In the genomic region with DNA sequence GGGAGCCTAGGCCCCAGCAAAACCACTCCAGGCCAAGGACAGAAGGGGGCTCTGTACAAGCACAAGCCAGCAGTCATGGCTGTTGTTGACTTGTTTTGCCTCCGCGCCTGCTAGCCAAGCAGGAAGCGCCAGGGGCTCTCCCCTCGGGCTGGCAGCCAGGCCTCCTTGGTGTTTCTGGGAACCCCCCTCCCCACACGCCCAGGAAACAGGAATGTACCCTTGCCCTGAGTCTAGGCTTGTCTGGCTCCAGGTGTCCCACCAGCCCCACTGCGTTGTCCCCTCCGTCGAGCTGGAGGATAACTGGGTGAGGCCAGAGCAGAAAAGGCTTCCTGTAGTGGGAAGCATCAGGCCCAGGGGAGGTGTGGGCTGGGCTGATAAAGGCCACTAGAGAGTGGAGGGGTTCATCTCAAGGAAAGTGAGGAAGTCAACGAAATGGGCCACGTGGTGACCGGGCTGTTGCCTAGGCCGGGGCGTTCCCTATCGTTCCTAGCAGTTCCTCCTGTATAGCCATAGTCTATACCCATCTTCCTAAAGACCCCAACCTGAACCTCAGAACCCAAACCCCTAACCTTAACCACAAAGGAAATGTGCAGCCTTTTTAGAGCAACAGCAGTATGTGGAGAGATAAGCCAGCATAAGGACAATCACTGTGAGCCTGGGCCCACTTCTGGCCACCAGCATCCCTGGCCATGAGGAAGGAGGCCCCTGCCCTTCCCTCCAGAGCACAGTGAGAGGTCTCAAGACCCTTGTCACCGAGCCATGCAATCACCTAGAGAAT, we compare ENCODE assay signal across 13 mouse cellular contexts. TPM values are rescaled to one million over a fixed set of nuclear protein-coding genes. Genes with fewer than 3 reads are reported as not detected.
A peak's percentile ranks its signal among the peaks of the same experiment; 100 is the strongest.
DNase-seq lines count a peak whose midpoint lies in the region; ATAC-seq and TF ChIP-seq lines count a peak whose summit lies in the region.
"Had no signal": no experiment of that assay in that cellular context is flagged by ENCODE, and none has a peak within 500 bp of the region (broad histone marks: within the 10 kb centered on the region; RNA-seq: fewer than 3 reads in every experiment).

No protein-coding gene starts in this region.

- H3K4me1 ChIP-seq in hindbrain, embryonic 13.5 days (replicated peaks), result 0 out of 2 replicates have a peak, but pooled peaks cover 11% of the 10 kb centered on the region
- H3K4me1 ChIP-seq in hindbrain, embryonic 11.5 days (replicated peaks; ENCODE audit: control insufficient read depth, insufficient read depth, low read length), result no peaks in the 10 kb centered on the region
- peaks cover 23 to 36% of the 10 kb centered on the region in 2 experiments for H3K4me1 ChIP-seq in MEL (ENCODE audit: control insufficient read depth in 1 of 2, insufficient read depth in 2 of 2, low read length in 2 of 2)
- H3K4me1 ChIP-seq: neural tube, embryonic 12.5 days had no signal

- peaks cover 13% of the 10 kb centered on the region; the same call in 1 of the 2 replicates for H3K27me3 ChIP-seq in hindbrain, embryonic 13.5 days
- H3K27me3 ChIP-seq in hindbrain, embryonic 11.5 days (ENCODE audit: control insufficient read depth, insufficient read depth, low read length), result no peaks in the 10 kb centered on the region
- no peaks in the 10 kb centered on the region for H3K27me3 ChIP-seq in MEL (ENCODE audit: control insufficient read depth in 1 of 2, insufficient read depth in 2 of 2, low read length in 2 of 2)
- H3K27me3 ChIP-seq: neural tube, embryonic 12.5 days had no signal

- H3K27ac ChIP-seq in hindbrain, embryonic 13.5 days, result no peak overlapping the region
- H3K27ac ChIP-seq in hindbrain, embryonic 11.5 days (ENCODE audit: low read depth, low read length), result no peak overlapping the region
- H3K27ac ChIP-seq in MEL (ENCODE audit: control insufficient read depth, low read depth, low read length), result peak overlapping the region; percentile 89
- H3K27ac ChIP-seq: midbrain, embryonic 13.5 days; neural tube, embryonic 12.5 days had no signal

- peak; percentile 91 to 93 for TF ChIP-seq EP300 in MEL (IDR thresholded peaks at IDR 0.05; ENCODE audit: low read depth in 1 of 2, low read length in 2 of 2)

- TF ChIP-seq POLR2A in MEL (IDR thresholded peaks at IDR 0.05; ENCODE audit: control insufficient read depth in 1 of 2, insufficient read depth in 1 of 2, low read depth in 1 of 2, low read length in 2 of 2, poor library complexity in 1 of 2), result peak; percentile 23 to 82; a peak in 1 of 4 replicates

- no peak for TF ChIP-seq CTCF in MEL (IDR thresholded peaks at IDR 0.05 in 2 of 3, conservative IDR thresholded peaks at IDR 0.05 in 1 of 3; ENCODE audit: control insufficient read depth in 1 of 3, insufficient read depth in 1 of 3, low read depth in 2 of 3, low read length in 3 of 3, poor library complexity in 1 of 3, severe bottlenecking in 1 of 3)

- no peak for ATAC-seq in hindbrain, embryonic 13.5 days (ENCODE audit: low FRiP score)
- no peak for ATAC-seq in hindbrain, embryonic 11.5 days (ENCODE audit: low FRiP score)
- ATAC-seq in inflammation-experienced regulatory T-cells, adult 6 months, result peak; percentile 74
- ATAC-seq in megakaryocyte progenitor cell, adult 5-6 weeks (replicated peaks; ENCODE audit: poor library complexity), result peak; percentile 91
- ATAC-seq: midbrain, embryonic 13.5 days had no signal

- H3K4me3 ChIP-seq in hindbrain, embryonic 13.5 days, result no peak overlapping the region
- no peak overlapping the region for H3K4me3 ChIP-seq in hindbrain, embryonic 11.5 days (ENCODE audit: low read depth, low read length)
- peak overlapping the region; percentile 15 to 28 for H3K4me3 ChIP-seq in MEL (ENCODE audit: control insufficient read depth in 1 of 2, insufficient read depth in 1 of 2, low read depth in 2 of 2, low read length in 2 of 2)
- H3K4me3 ChIP-seq: midbrain, embryonic 13.5 days; neural tube, embryonic 12.5 days had no signal

- no peak for DNase-seq in hindbrain, embryonic 11.5 days (ENCODE audit: low spot score)
- peak; percentile 99 for DNase-seq in MEL (ENCODE audit: low read depth, low spot score)
- no peak for DNase-seq in kidney, postnatal 25 days
- DNase-seq in testis, postnatal 14 days (ENCODE audit: low spot score), result no peak
- DNase-seq in adrenal gland, postnatal 25 days, result no peak
- DNase-seq: heart, postnatal 36 days; right cerebral cortex, adult 18-20 months; thymus, postnatal 4 days had no signal

- H3K4me2 ChIP-seq in hindbrain, embryonic 13.5 days, result no peak overlapping the region
- H3K4me2 ChIP-seq in hindbrain, embryonic 11.5 days (replicated peaks; ENCODE audit: low read depth, low read length), result no peak overlapping the region
- H3K4me2 ChIP-seq: midbrain, embryonic 13.5 days; neural tube, embryonic 12.5 days had no signal

- H3K9me3 ChIP-seq in hindbrain, embryonic 13.5 days, result no peaks in the 10 kb centered on the region
- no peaks in the 10 kb centered on the region for H3K9me3 ChIP-seq in hindbrain, embryonic 11.5 days (ENCODE audit: control insufficient read depth, low read length)
- H3K9me3 ChIP-seq in MEL (replicated peaks; ENCODE audit: insufficient read depth, low read length), result no peaks in the 10 kb centered on the region
- H3K9me3 ChIP-seq: midbrain, embryonic 13.5 days; neural tube, embryonic 12.5 days had no signal

- no peaks in the 10 kb centered on the region for H3K36me3 ChIP-seq in hindbrain, embryonic 13.5 days
- no peaks in the 10 kb centered on the region for H3K36me3 ChIP-seq in hindbrain, embryonic 11.5 days (ENCODE audit: control insufficient read depth, insufficient read depth, low read length)
- H3K36me3 ChIP-seq in MEL (ENCODE audit: control insufficient read depth in 1 of 2, insufficient read depth in 2 of 2, low read length in 2 of 2), result peaks cover 0 to 25% of the 10 kb centered on the region in 2 experiments; a peak in 2 of 4 replicates
- H3K36me3 ChIP-seq: midbrain, embryonic 13.5 days; neural tube, embryonic 12.5 days had no signal

- H3K9ac ChIP-seq in hindbrain, embryonic 13.5 days, result 0 out of 2 replicates have a peak overlapping the region, but pooled peaks have one; percentile 11
- no peak overlapping the region for H3K9ac ChIP-seq in hindbrain, embryonic 11.5 days (ENCODE audit: low read depth, low read length)
- H3K9ac ChIP-seq in MEL (ENCODE audit: control insufficient read depth, low read depth, low read length, poor library complexity, severe bottlenecking), result peak overlapping the region; percentile 64
- H3K9ac ChIP-seq: midbrain, embryonic 13.5 days; neural tube, embryonic 12.5 days had no signal

- WGBS in hindbrain, embryonic 13.5 days, result 80% methylated on average over 15 of the region's 15 CpGs
- WGBS in hindbrain, embryonic 11.5 days, result 83% methylated on average over 15 of the region's 15 CpGs

- H3K79me2 ChIP-seq in MEL (ENCODE audit: control insufficient read depth, insufficient read depth, low read length, poor library complexity), result no peaks in the 10 kb centered on the region

- TF ChIP-seq RAD21 in MEL (IDR thresholded peaks at IDR 0.05; ENCODE audit: low read depth, low read length), result no peak

RNA-seq across cellular contexts. Expression of a gene that starts 23.6 kb away (rescaled TPM):
- polyA plus RNA-seq in hindbrain, embryonic 13.5 days (2015; fragmentation: Nextera tagmentation; extraction: Ambion mirVana), result 28.2 and 28.7 TPM in 2 replicates
- polyA plus RNA-seq in hindbrain, embryonic 11.5 days (2014; fragmentation: Nextera tagmentation; extraction: Ambion mirVana), result 37.2 and 39.0 TPM in 2 replicates
- 33.3 and 40.2 TPM in 2 replicates for total RNA-seq in MEL (2012; rRNA removed)
- polyA plus RNA-seq in MEL (2012; ENCODE audit: insufficient read depth in 1 of 2, insufficient read length in 2 of 2, low read depth in 1 of 2, low replicate concordance in 2 of 2, missing spikeins in 1 of 2), result 10 to 100 TPM in 1 of 2 experiments, not detected in 1; 51.3 TPM
- 10 to 100 TPM; 26.3 to 33.7 (median 32.2) TPM for polyA plus RNA-seq in inflammation-experienced regulatory T-cells, adult 6 months (2017; shearing (Covaris generic))
- 15.9 and 17.5 TPM in 2 replicates for total RNA-seq in megakaryocyte progenitor cell, adult 5-6 weeks (2015)
- 17.8 and 23.7 TPM in 2 replicates for total RNA-seq in megakaryocyte progenitor cell, adult 5-6 weeks (2017)
- 27.7 and 29.5 TPM in 2 replicates for total RNA-seq in adrenal gland, postnatal 25 days (2021)

RNA-seq across cellular contexts. Expression of a gene that starts 23.9 kb away (rescaled TPM):
- 48.8 and 57.0 TPM in 2 replicates for polyA plus RNA-seq in hindbrain, embryonic 13.5 days (2015; fragmentation: Nextera tagmentation; extraction: Ambion mirVana)
- polyA plus RNA-seq in hindbrain, embryonic 11.5 days (2014; fragmentation: Nextera tagmentation; extraction: Ambion mirVana), result 232 and 255 TPM in 2 replicates
- total RNA-seq in MEL (2012; rRNA removed), result 149 and 151 TPM in 2 replicates
- polyA plus RNA-seq in MEL (2012; ENCODE audit: insufficient read depth in 1 of 2, insufficient read length in 2 of 2, low read depth in 1 of 2, low replicate concordance in 2 of 2, missing spikeins in 1 of 2), result 100 to 1,000 TPM; 165 to 609 TPM
- polyA plus RNA-seq in inflammation-experienced regulatory T-cells, adult 6 months (2017; shearing (Covaris generic)), result 100 to 1,000 TPM in 1 of 3 experiments, 10 to 100 TPM in 2; 19.1 to 147 (median 22.1) TPM
- 180 and 190 TPM in 2 replicates for total RNA-seq in megakaryocyte progenitor cell, adult 5-6 weeks (2015)
- 184 and 199 TPM in 2 replicates for total RNA-seq in megakaryocyte progenitor cell, adult 5-6 weeks (2017)
- 14.2 and 14.4 TPM in 2 replicates for total RNA-seq in adrenal gland, postnatal 25 days (2021)

RNA-seq across cellular contexts. Expression of a gene that starts 29.4 kb away (rescaled TPM):
- polyA plus RNA-seq in hindbrain, embryonic 13.5 days (2015; fragmentation: Nextera tagmentation; extraction: Ambion mirVana), result 126 and 130 TPM in 2 replicates
- 257 and 262 TPM in 2 replicates for polyA plus RNA-seq in hindbrain, embryonic 11.5 days (2014; fragmentation: Nextera tagmentation; extraction: Ambion mirVana)
- 250 and 255 TPM in 2 replicates for total RNA-seq in MEL (2012; rRNA removed)
- 100 to 1,000 TPM; 233 to 731 TPM for polyA plus RNA-seq in MEL (2012; ENCODE audit: insufficient read depth in 1 of 2, insufficient read length in 2 of 2, low read depth in 1 of 2, low replicate concordance in 2 of 2, missing spikeins in 1 of 2)
- 100 to 1,000 TPM; 121 to 329 (median 129) TPM for polyA plus RNA-seq in inflammation-experienced regulatory T-cells, adult 6 months (2017; shearing (Covaris generic))
- 206 and 223 TPM in 2 replicates for total RNA-seq in megakaryocyte progenitor cell, adult 5-6 weeks (2015)
- 253 and 266 TPM in 2 replicates for total RNA-seq in megakaryocyte progenitor cell, adult 5-6 weeks (2017)
- 48.6 and 54.7 TPM in 2 replicates for total RNA-seq in adrenal gland, postnatal 25 days (2021)

RNA-seq across cellular contexts. Expression of a gene that starts 39.7 kb away (rescaled TPM):
- polyA plus RNA-seq in hindbrain, embryonic 13.5 days (2015; fragmentation: Nextera tagmentation; extraction: Ambion mirVana), result 41.1 and 45.7 TPM in 2 replicates
- 50.9 and 56.4 TPM in 2 replicates for polyA plus RNA-seq in hindbrain, embryonic 11.5 days (2014; fragmentation: Nextera tagmentation; extraction: Ambion mirVana)
- total RNA-seq in MEL (2012; rRNA removed), result 4.8 and 6.0 TPM in 2 replicates
- polyA plus RNA-seq in MEL (2012; ENCODE audit: insufficient read depth in 1 of 2, insufficient read length in 2 of 2, low read depth in 1 of 2, low replicate concordance in 2 of 2, missing spikeins in 1 of 2), result 10 to 100 TPM in 1 of 2 experiments, not detected in 1; 10.2 TPM
- polyA plus RNA-seq in inflammation-experienced regulatory T-cells, adult 6 months (2017; shearing (Covaris generic)), result not detected
- 0.39 TPM in 1 of 2 replicates, not detected in the other for total RNA-seq in megakaryocyte progenitor cell, adult 5-6 weeks (2015)
- 1.0 TPM in 1 of 2 replicates, not detected in the other for total RNA-seq in megakaryocyte progenitor cell, adult 5-6 weeks (2017)
- 2.0 and 3.2 TPM in 2 replicates for total RNA-seq in adrenal gland, postnatal 25 days (2021)

RNA-seq across cellular contexts. Expression of a gene that starts 52.1 kb away (rescaled TPM):
- 0.86 and 0.87 TPM in 2 replicates for polyA plus RNA-seq in hindbrain, embryonic 13.5 days (2015; fragmentation: Nextera tagmentation; extraction: Ambion mirVana)
- polyA plus RNA-seq in hindbrain, embryonic 11.5 days (2014; fragmentation: Nextera tagmentation; extraction: Ambion mirVana), result 0.66 and 0.94 TPM in 2 replicates
- 0.13 and 0.19 TPM in 2 replicates for total RNA-seq in MEL (2012; rRNA removed)
- under 1 TPM in 1 of 2 experiments, not detected in 1; 0.36 TPM for polyA plus RNA-seq in MEL (2012; ENCODE audit: insufficient read depth in 1 of 2, insufficient read length in 2 of 2, low read depth in 1 of 2, low replicate concordance in 2 of 2, missing spikeins in 1 of 2)
- polyA plus RNA-seq in inflammation-experienced regulatory T-cells, adult 6 months (2017; shearing (Covaris generic)), result under 1 TPM; 0.63 to 0.82 (median 0.66) TPM
- total RNA-seq in megakaryocyte progenitor cell, adult 5-6 weeks (2015), result 0.37 and 0.74 TPM in 2 replicates
- 1.1 TPM in 1 of 2 replicates, not detected in the other for total RNA-seq in megakaryocyte progenitor cell, adult 5-6 weeks (2017)
- total RNA-seq in adrenal gland, postnatal 25 days (2021), result 0.64 TPM in 1 of 2 replicates, not detected in the other

Comparison
In these comparisons a context has a peak if more than half of its experiments do, and no peak if none do; other contexts are left out.
1. ATAC-seq: peak in inflammation-experienced regulatory T-cells, adult 6 months (single experiment) and megakaryocyte progenitor cell, adult 5-6 weeks (single experiment); none in hindbrain, embryonic 13.5 days (single experiment) and hindbrain, embryonic 11.5 days (single experiment).
2. H3K4me3 ChIP-seq: peak in MEL (2 of 2); none in hindbrain, embryonic 13.5 days (single experiment) and hindbrain, embryonic 11.5 days (single experiment).